In genomic region chr9:43141839-43142238, GRCm38 (mm10) we compare ENCODE assay signal across 9 mouse cellular contexts. TPM values are rescaled to one million over a fixed set of nuclear protein-coding genes. Genes with fewer than 3 reads are reported as not detected.
DNase-seq lines count a peak whose midpoint lies in the region; ATAC-seq and TF ChIP-seq lines count a peak whose summit lies in the region.
"Had no signal": no experiment of that assay in that cellular context is flagged by ENCODE, and none has a peak within 500 bp of the region (broad histone marks: within the 10 kb centered on the region; RNA-seq: fewer than 3 reads in every experiment).

No protein-coding gene starts in this region.

- no peak for ATAC-seq in CD4-positive, CD25-positive, alpha-beta regulatory T cell, adult 4 months

- 6% methylated on average over 4 of the region's 4 CpGs for WGBS in spleen, adult 2 months

- peak; percentile 98 for TF ChIP-seq CTCF in layer of hippocampus, adult 2 months (conservative IDR thresholded peaks at IDR 0.05)
- TF ChIP-seq CTCF in spleen, adult 2 months (IDR thresholded peaks at IDR 0.05; ENCODE audit: extremely low read depth, insufficient read depth, insufficient read length, insufficient replicate concordance), result peak; percentile 57; the same call in 1 of the 2 replicates

- DNase-seq in CD4-positive, CD25-positive, alpha-beta regulatory T cell, adult 2 months (ENCODE audit: low read depth, low spot score), result peak; percentile 65
- DNase-seq in NIH3T3 (ENCODE audit: low read depth), result peak; percentile 82
- DNase-seq in cerebellum, adult 9-10 months, result peak; percentile 64
- peak; percentile 26 for DNase-seq in gastrocnemius, postnatal 25 days
- peak; percentile 43 to 82 for DNase-seq in layer of hippocampus, adult 2 months (ENCODE audit: low spot score in 2 of 2)
- DNase-seq in lung, postnatal 25 days (ENCODE audit: low spot score), result peak; percentile 60
- peak in 1 of 2 experiments; percentile 19 for DNase-seq in spleen, adult 2 months (ENCODE audit: low read depth in 1 of 2, low spot score in 2 of 2)

- peaks cover 1% of the 10 kb centered on the region; the same call in 1 of the 2 replicates for H3K27me3 ChIP-seq in spleen, adult 2 months (ENCODE audit: control insufficient read depth, insufficient read depth, low read length)
- H3K27me3 ChIP-seq: limb, embryonic 12.5 days had no signal

- no peak overlapping the region for H3K4me3 ChIP-seq in layer of hippocampus, adult 2 months
- H3K4me3 ChIP-seq in spleen, adult 2 months (ENCODE audit: extremely low read depth, insufficient read depth, insufficient read length), result no peak overlapping the region
- H3K4me3 ChIP-seq: limb, embryonic 12.5 days had no signal

- no peak for TF ChIP-seq POLR2A in spleen, adult 2 months (IDR thresholded peaks at IDR 0.05; ENCODE audit: low read depth, low read length)

- no peaks in the 10 kb centered on the region for H3K36me3 ChIP-seq in spleen, adult 2 months (ENCODE audit: control insufficient read depth, insufficient read depth, low read length)
- H3K36me3 ChIP-seq: limb, embryonic 12.5 days had no signal

- H3K27ac ChIP-seq in layer of hippocampus, adult 2 months, result no peak overlapping the region
- H3K27ac ChIP-seq in spleen, adult 2 months (ENCODE audit: insufficient read depth, low read length), result no peak overlapping the region
- H3K27ac ChIP-seq: limb, embryonic 12.5 days had no signal

- no peaks in the 10 kb centered on the region for H3K4me1 ChIP-seq in spleen, adult 2 months (ENCODE audit: control insufficient read depth, insufficient read depth, insufficient read length)
- H3K4me1 ChIP-seq: limb, embryonic 12.5 days had no signal

RNA-seq across cellular contexts. Expression of gene Tmem136, which starts 25.5 kb away (rescaled TPM):
- polyA plus RNA-seq in CD4-positive, CD25-positive, alpha-beta regulatory T cell, adult 4 months (2017; shearing (Covaris generic)), result 1 to 10 TPM; 3.1 to 4.6 TPM
- total RNA-seq in gastrocnemius, postnatal 25 days (2021), result 1 to 10 TPM; 1.0 to 1.4 TPM
- 10 to 100 TPM; 23.5 to 25.5 TPM for total RNA-seq in layer of hippocampus, adult 2 months (2021)
- 0.55 and 0.60 TPM in 2 replicates for polyA plus RNA-seq in spleen, adult 2 months (2012; rRNA removed)

RNA-seq across cellular contexts. Expression of gene Arhgef12, which starts 34.8 kb away (rescaled TPM):
- 10 to 100 TPM; 17.8 to 28.2 TPM for polyA plus RNA-seq in CD4-positive, CD25-positive, alpha-beta regulatory T cell, adult 4 months (2017; shearing (Covaris generic))
- 10 to 100 TPM; 49.0 to 51.4 TPM for total RNA-seq in gastrocnemius, postnatal 25 days (2021)
- total RNA-seq in layer of hippocampus, adult 2 months (2021), result 100 to 1,000 TPM; 146 to 162 TPM
- 7.1 and 9.0 TPM in 2 replicates for polyA plus RNA-seq in spleen, adult 2 months (2012; rRNA removed)

Comparison
In these comparisons a context has a peak if more than half of its experiments do, and no peak if none do; other contexts are left out.
1. RNA of gene Tmem136, which starts 25.5 kb away (total RNA-seq): 23.5 to 25.5 TPM in layer of hippocampus, adult 2 months; 1.0 to 1.4 TPM in gastrocnemius, postnatal 25 days; every median in the first group is over 10 times any median in the second.